Mouse (Mus musculus): ENCODE measurements around the gene Myof.

Gene Myof

GRCm38 (mm10) chr19:37946696-37947095 is 96.7 kb downstream of the Myof start:
- DNase-seq (ENCODE audit: low spot score): no peak

DNA sequence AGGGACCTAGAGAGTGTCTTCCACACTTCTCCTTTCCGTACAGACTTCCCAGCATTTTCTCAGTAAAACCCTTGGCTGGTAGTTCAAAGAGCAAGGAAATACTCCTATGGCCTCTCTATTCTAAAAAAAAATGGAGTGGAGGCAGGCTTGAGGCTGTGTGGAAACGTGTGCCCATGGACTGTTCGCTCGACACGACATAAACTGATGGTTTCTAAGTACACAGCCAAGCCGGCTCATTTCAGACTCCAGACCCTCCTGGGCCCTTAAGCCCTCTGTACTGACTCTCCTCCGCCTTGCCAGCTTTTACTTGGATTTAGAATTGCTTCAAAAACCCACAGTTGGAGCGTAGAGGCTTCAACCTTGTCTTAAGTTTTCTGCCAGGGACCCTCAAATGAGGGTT is 97.3 kb downstream of the Myof start:
- no peak for DNase-seq (ENCODE audit: low spot score)

DNA sequence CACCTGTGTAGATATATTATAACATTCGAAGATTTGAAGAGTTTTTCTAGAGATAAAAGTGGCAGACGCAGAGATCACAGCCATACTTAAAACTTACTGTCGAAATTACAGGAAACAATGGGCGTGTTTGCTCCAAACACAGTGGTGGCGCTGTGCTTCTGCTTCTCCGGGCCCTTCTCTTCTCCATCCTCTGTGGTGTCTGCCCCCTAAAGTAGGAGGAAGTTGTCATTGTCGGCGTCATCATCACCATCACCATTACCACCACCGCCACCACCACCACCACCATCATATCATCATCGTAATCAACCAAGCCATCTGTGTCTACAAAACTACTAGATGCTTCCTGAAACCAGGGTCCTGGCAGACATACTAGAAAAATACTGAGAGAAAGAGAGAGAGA is 104.2 kb downstream of the Myof start:
- no peak for DNase-seq (ENCODE audit: low spot score)

DNA sequence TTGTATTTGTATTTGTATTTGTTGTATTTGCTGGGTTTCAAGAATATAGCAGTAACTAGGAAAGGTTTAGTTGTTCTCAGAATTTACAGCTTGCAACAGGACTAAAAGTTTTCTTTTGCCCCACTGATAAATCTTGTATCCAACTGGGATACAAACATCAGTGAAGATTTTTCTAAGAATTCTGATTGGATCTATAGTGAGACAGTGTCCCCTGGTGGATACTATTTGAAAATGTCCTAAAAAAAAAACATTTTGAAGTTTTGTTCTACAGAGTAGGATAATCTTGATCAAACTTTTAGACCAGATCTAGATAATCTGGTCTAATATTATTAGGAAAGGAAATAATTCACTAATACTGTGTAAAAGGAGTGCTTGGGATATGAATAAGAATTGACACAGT is 106.3 kb downstream of the Myof start:
- DNase-seq (ENCODE audit: low spot score): no peak

DNA sequence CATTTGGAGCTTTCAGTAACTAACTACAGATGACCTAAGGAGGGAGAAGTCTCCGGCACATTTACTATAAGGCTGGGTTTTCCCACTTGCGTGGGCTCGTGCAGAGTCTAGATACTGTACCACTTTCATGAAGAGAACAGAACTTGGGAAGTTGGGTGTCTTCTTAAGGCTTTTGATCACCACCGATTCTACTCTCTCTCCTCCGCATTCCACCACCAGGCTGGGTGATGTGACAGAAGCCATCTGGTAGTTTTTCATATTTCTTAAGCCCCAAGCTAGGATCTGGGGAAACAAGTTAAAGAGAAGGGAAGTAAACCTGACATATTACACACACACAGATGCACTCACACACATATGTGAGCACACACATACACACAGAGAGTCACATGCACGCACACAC is 108.7 kb downstream of the Myof start:
- no peak for DNase-seq (ENCODE audit: low spot score)

DNA sequence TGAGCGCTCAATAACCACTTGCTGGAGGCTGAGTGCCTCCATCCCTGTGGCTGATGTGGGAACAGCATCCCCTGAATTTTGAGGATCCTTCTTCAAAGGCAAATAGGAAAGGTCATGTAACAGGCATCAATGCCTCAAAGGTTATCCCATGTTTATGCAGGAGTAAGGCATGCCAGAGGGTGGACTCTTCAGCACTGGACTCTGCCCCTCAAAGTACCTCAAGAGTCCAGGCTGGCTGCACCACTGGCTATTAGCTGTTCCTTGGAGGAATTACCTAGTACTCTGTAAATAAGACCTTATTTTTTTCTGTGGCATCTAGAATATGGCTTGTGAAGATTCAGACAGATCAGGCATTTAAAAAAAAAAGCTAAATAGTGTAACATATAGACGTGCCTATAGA is 111.2 kb downstream of the Myof start:
- DNase-seq (ENCODE audit: low spot score): no peak

DNA sequence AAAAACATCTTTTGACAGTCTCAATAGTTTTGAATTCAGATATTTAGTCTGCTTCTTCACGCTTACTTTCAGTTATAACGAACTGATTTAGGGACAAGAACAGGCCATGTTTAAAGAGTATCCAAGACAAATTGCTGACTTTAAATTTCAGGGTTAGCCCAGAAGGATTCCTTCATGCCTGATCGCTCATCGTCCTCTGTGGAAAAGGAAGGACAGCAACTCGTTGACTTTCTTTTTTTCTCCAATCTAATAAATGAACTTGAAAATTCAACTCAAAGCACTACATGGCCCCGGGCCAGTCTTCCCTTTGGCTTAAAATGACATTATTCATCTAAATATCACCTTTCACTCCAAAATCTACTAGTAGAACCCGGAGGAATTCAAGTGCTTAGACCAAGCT is 115.5 kb downstream of the Myof start:
- DNase-seq (ENCODE audit: low spot score): no peak

GRCm38 (mm10) chr19:37925323-37925722 is 118.1 kb downstream of the Myof start:
- DNase-seq (ENCODE audit: low spot score): no peak

DNA sequence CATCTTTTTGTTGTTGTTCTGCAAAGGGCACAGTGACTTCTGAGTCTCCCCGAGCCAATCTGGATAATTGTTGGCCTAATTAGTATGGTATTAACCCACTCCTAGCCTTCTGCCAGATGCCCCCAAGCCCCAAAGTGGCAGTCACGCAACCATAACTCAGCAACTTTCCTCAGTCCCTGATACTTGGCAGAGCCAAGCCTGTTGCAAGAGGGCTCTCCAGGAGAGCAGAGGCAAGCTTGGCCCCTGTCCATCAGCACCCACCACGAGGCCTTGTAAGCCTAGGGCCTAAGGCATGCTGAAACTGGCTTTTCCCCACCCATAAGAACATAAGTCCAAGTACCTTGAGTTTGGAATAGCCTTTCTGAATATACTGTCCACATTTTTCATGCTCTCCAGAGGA is 119.1 kb downstream of the Myof start:
- DNase-seq (ENCODE audit: low spot score): no peak

DNA sequence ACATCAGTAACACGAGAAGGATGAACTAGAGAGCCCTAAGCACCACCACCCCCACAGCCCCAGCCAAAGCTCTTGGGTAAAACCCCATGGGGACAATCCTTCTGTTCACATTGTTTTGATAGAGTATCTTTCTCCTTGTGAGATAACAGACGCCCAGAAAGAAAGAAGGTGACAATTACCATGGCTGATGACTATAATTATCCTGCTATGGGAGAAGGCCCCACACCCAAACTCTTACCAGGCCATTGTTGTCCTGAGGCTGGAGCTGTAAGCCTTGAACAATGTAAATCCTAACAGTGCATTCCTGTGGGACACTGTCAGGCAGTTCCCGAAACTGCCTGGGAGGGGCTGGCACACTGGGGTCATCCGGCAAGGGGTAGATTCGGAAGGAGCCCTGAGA is 122.3 kb downstream of the Myof start:
- no peak for DNase-seq (ENCODE audit: low spot score)

- DNase-seq (ENCODE audit: low spot score): no peak
Observed at GRCm38 (mm10) chr19:37918515-37918932, 124.9 kb downstream of the Myof start.

GRCm38 (mm10) chr19:37914261-37914660 is 129.1 kb downstream of the Myof start:
- no peak for DNase-seq (ENCODE audit: low spot score)

GRCm38 (mm10) chr19:37912501-37912900 is 130.9 kb downstream of the Myof start:
- DNase-seq (ENCODE audit: low spot score): no peak

- DNase-seq (ENCODE audit: low spot score): no peak
Observed at GRCm38 (mm10) chr19:37909830-37910261, 133.5 kb downstream of the Myof start.

DNA sequence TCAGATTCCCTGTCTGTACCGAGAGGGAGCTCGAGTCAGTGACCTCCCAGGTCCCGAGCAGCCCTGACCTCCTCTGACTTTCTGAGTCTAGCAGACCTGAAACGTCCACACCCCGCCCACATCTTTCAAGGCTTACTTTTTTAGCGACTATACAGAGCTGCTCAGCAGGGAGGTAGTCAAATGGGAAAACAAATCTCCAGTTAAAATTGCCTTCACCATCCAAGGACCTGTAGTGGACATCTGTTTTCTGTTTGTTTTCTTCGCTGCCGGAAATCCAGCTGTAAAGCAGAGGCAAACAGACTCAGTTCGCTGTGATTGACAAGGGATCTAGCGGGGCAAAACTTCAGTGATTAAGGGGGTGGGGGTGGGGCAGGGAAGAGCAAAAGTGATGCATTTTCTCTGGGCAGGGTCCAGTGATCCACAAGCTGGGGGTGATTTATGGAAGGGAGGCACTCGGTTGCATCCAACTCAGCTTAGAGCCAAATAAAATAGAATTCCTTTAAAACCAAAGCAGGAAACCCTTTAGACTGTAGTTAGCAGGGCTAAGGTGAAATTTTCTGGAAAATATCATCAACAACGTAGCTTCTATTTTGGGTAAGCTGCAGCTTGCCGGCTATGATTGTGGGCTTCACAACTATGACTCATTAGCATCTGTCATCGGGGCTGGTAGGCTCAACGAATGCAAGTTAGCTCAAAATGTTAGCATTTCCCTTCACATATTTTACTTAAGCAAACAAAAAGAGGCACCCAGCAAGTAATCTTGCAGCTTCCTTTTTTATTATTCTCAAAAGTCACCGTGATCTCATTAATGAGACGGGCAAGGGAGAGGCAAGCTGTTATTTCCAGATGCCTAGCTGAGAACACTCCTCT is 135.7 kb downstream of the Myof start:
- no peak for DNase-seq (ENCODE audit: low spot score)

DNA sequence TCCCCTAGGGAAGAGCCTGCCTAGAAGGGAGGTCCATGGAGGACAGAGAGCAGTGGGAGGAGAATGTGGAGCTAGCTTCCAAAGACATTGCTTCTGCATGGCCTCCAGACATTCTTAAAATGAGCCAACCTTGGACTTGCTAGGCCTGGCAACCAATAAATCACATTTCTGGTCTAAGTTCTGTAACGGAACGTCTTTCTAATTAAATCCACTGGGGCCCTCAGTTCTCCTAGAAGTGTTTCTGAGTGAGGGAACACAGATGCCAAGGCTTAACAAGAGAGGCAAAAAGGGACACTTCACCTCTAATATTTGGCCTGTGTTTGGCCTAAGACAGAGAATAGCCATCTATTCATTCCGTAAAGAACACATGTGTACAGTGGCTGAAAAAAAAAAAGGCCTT is 136.5 kb downstream of the Myof start:
- no peak for DNase-seq (ENCODE audit: low spot score)

- no peak for DNase-seq (ENCODE audit: low spot score)
Observed at GRCm38 (mm10) chr19:37896081-37896480, 147.3 kb downstream of the Myof start.

GRCm38 (mm10) chr19:37891006-37891405 is 152.4 kb downstream of the Myof start:
- no peak for DNase-seq (ENCODE audit: low spot score)

- no peak for DNase-seq (ENCODE audit: low spot score)
Observed at GRCm38 (mm10) chr19:37886355-37887120, 156.8 kb downstream of the Myof start.

GRCm38 (mm10) chr19:37881431-37882081 is 161.8 kb downstream of the Myof start:
- no peak for DNase-seq (ENCODE audit: low spot score)

- no peak for DNase-seq (ENCODE audit: low spot score)
Observed at GRCm38 (mm10) chr19:37877511-37878167, 165.7 kb downstream of the Myof start.

GRCm38 (mm10) chr19:37876605-37877245 is 166.7 kb downstream of the Myof start:
- no peak for DNase-seq (ENCODE audit: low spot score)

Measured in T-cell, adult 2 months (primary cell).